Mouse (Mus musculus) forebrain, embryonic 12.5 days (tissue): ENCODE measurements at regions not wholly inside any gene's neighbourhood (a gene's known extent, or its start where the extent isn't known, plus 50 kb on each side); places are given as distances from the start of the nearest gene placed in this dataset.
A peak's percentile ranks its signal among the peaks of the same experiment; 100 is the strongest.
"Not testable (repeated sequence)": the region's sequence is repeated elsewhere in the genome, so short reads cannot be mapped to it uniquely, and the experiment has no call there.

Experiments
- ATAC-seq: fragments of 200-750 bp; cut with Nextera tagmentation; 2 replicates; pipeline ENCODE4 v1.8.0; 2017; ENCODE audit warnings: moderate TSS enrichment; ENCODE audit not compliant: low FRiP score
- H3K27ac ChIP-seq: fragments of 300-500 bp; sonication (generic); 2 replicates; pipeline ENCODE4 v1.5.1; 2016; ENCODE audit warnings: mild to moderate bottlenecking
- H3K27me3 ChIP-seq: fragments of 300-500 bp; sonication (generic); 2 replicates; pipeline ENCODE4 v1.6.1; 2016; ENCODE audit warnings: mild to moderate bottlenecking
- H3K36me3 ChIP-seq: fragments of 300-500 bp; sonication (generic); replicated peaks from 2 replicates; pipeline ENCODE4 v1.6.1; 2016; ENCODE audit warnings: mild to moderate bottlenecking
- H3K4me1 ChIP-seq: fragments of 300-500 bp; sonication (generic); 2 replicates; pipeline ENCODE4 v1.6.1; 2016
- H3K4me2 ChIP-seq: fragments of 300-500 bp; sonication (generic); 2 replicates; pipeline ENCODE4 v1.6.1; 2016; ENCODE audit warnings: mild to moderate bottlenecking, moderate library complexity
- H3K4me3 ChIP-seq: fragments of 300-500 bp; sonication (generic); replicated peaks from 2 replicates; pipeline ENCODE4 v1.5.1; 2016; ENCODE audit warnings: mild to moderate bottlenecking
- H3K9ac ChIP-seq: fragments of 300-500 bp; sonication (generic); 2 replicates; pipeline ENCODE4 v1.6.1; 2016; ENCODE audit warnings: mild to moderate bottlenecking
- H3K9me3 ChIP-seq: fragments of 300-500 bp; sonication (generic); 2 replicates; pipeline ENCODE4 v1.6.1; 2016
- WGBS: fragments of 180-500 bp; shearing (Covaris S2); methylation state at CpG from one replicate; pipeline ENCODE4 v1.1.7; 2016; 5-methylcytosine and 5-hydroxymethylcytosine counted together

GRCm38 (mm10) chr4:7903130-7903529, 335.7 kb downstream of the Car8 start:
- H3K4me3 ChIP-seq = no peak overlapping the region
- no peaks in the 10 kb centered on the region for H3K27me3 ChIP-seq
- H3K36me3 ChIP-seq = no peaks in the 10 kb centered on the region
- no peak overlapping the region for H3K27ac ChIP-seq
- no peak overlapping the region for H3K4me2 ChIP-seq
- H3K9me3 ChIP-seq = no peaks in the 10 kb centered on the region
- H3K9ac ChIP-seq = no peak overlapping the region
- 70% methylated on average over 1 of the region's 1 CpGs for WGBS
- ATAC-seq = no peak
- no peaks in the 10 kb centered on the region for H3K4me1 ChIP-seq

GRCm38 (mm10) chr4:7894914-7895313, 343.9 kb downstream of the Car8 start:
- WGBS = 85% methylated on average over 4 of the region's 4 CpGs
- no peak for ATAC-seq
- Histone ChIP-seq H3K27me3 (no peaks in the 10 kb centered on the region), H3K9ac (no peak overlapping the region), H3K4me2 (no peak overlapping the region), H3K36me3 (no peaks in the 10 kb centered on the region), H3K9me3 (no peaks in the 10 kb centered on the region), H3K27ac (no peak overlapping the region), H3K4me1 (no peaks in the 10 kb centered on the region), H3K4me3 (no peak overlapping the region)

- H3K4me2 ChIP-seq = no peak overlapping the region
- H3K27ac ChIP-seq = no peak overlapping the region
- no peaks in the 10 kb centered on the region for H3K4me1 ChIP-seq
- no peaks in the 10 kb centered on the region for H3K27me3 ChIP-seq
- H3K36me3 ChIP-seq = no peaks in the 10 kb centered on the region
- 69% methylated on average over 2 of the region's 2 CpGs for WGBS
- no peaks in the 10 kb centered on the region for H3K9me3 ChIP-seq
- H3K9ac ChIP-seq = no peak overlapping the region
- no peak overlapping the region for H3K4me3 ChIP-seq
- no peak for ATAC-seq
Measured at GRCm38 (mm10) chr4:7891128-7891527, 347.7 kb downstream of the Car8 start.

GRCm38 (mm10) chr4:7854518-7854917, 384.3 kb downstream of the Car8 start:
- H3K27ac ChIP-seq = no peak overlapping the region
- no peaks in the 10 kb centered on the region for H3K36me3 ChIP-seq
- no peak overlapping the region for H3K4me3 ChIP-seq
- no peak overlapping the region for H3K4me2 ChIP-seq
- ATAC-seq = no peak
- no peaks in the 10 kb centered on the region; the same call in 1 of the 2 replicates for H3K4me1 ChIP-seq
- 60% methylated on average over 1 of the region's 1 CpGs for WGBS
- no peaks in the 10 kb centered on the region for H3K9me3 ChIP-seq
- H3K27me3 ChIP-seq = no peaks in the 10 kb centered on the region
- H3K9ac ChIP-seq = no peak overlapping the region

GRCm38 (mm10) chr4:7853121-7853782, 385.6 kb downstream of the Car8 start:
- H3K4me1 ChIP-seq = no peaks in the 10 kb centered on the region; the same call in 1 of the 2 replicates
- WGBS = 70% methylated on average over 1 of the region's 1 CpGs
- H3K4me2 ChIP-seq = no peak overlapping the region
- peak; percentile 63; the same call in 1 of the 2 replicates for ATAC-seq
- no peaks in the 10 kb centered on the region for H3K36me3 ChIP-seq
- H3K4me3 ChIP-seq = no peak overlapping the region
- H3K27me3 ChIP-seq = no peaks in the 10 kb centered on the region
- H3K9me3 ChIP-seq = no peaks in the 10 kb centered on the region
- no peak overlapping the region for H3K9ac ChIP-seq
- H3K27ac ChIP-seq = no peak overlapping the region

GRCm38 (mm10) chr4:7852006-7852615, 386.7 kb downstream of the Car8 start:
- Histone ChIP-seq H3K9ac (no peak overlapping the region), H3K27ac (no peak overlapping the region), H3K27me3 (no peaks in the 10 kb centered on the region), H3K4me2 (no peak overlapping the region), H3K9me3 (no peaks in the 10 kb centered on the region), H3K4me3 (no peak overlapping the region), H3K36me3 (no peaks in the 10 kb centered on the region), H3K4me1 (no peaks in the 10 kb centered on the region; the same call in 1 of the 2 replicates)
- no peak for ATAC-seq
- WGBS = 90% methylated on average over 4 of the region's 4 CpGs

- Histone ChIP-seq H3K4me3 (no peak overlapping the region), H3K4me1 (no peaks in the 10 kb centered on the region), H3K36me3 (no peaks in the 10 kb centered on the region), H3K27ac (no peak overlapping the region), H3K9ac (no peak overlapping the region), H3K4me2 (no peak overlapping the region), H3K9me3 (no peaks in the 10 kb centered on the region), H3K27me3 (no peaks in the 10 kb centered on the region)
- WGBS = 90% methylated on average over 5 of the region's 5 CpGs
- no peak for ATAC-seq
Measured at GRCm38 (mm10) chr4:7847411-7847810, 391.4 kb downstream of the Car8 start.

- Histone ChIP-seq H3K9me3 (no peaks in the 10 kb centered on the region), H3K9ac (no peak overlapping the region), H3K4me1 (no peaks in the 10 kb centered on the region), H3K27ac (no peak overlapping the region), H3K27me3 (no peaks in the 10 kb centered on the region), H3K36me3 (no peaks in the 10 kb centered on the region), H3K4me2 (no peak overlapping the region), H3K4me3 (no peak overlapping the region)
- WGBS = 65% methylated on average over 1 of the region's 1 CpGs
- ATAC-seq = no peak
Measured at GRCm38 (mm10) chr4:7829126-7829525, 409.7 kb downstream of the Car8 start.

- ATAC-seq = no peak
- no peak overlapping the region for H3K4me2 ChIP-seq
Measured at GRCm38 (mm10) chr4:7819847-7820246, 419.0 kb downstream of the Car8 start.

GRCm38 (mm10) chr4:7777761-7778160, 461.1 kb downstream of the Car8 start:
- H3K4me3 ChIP-seq, H3K27ac ChIP-seq, H3K9me3 ChIP-seq, H3K4me1 ChIP-seq, ATAC-seq, H3K4me2 ChIP-seq, H3K9ac ChIP-seq, H3K36me3 ChIP-seq, H3K27me3 ChIP-seq: not testable (repeated sequence)
- 88% methylated on average over 1 of the region's 1 CpGs for WGBS

More at GRCm38 (mm10) chr4:7819847-7820246, 419.0 kb downstream of the Car8 start:
- Histone ChIP-seq H3K27me3 (no peaks in the 10 kb centered on the region), H3K4me1 (no peaks in the 10 kb centered on the region), H3K9ac (no peak overlapping the region), H3K36me3 (no peaks in the 10 kb centered on the region), H3K9me3 (no peaks in the 10 kb centered on the region), H3K27ac (no peak overlapping the region), H3K4me3 (no peak overlapping the region)

GRCm38 (mm10) chr4:7755473-7755872, 483.4 kb downstream of the Car8 start:
- no peaks in the 10 kb centered on the region for H3K4me1 ChIP-seq
- H3K9ac ChIP-seq = no peak overlapping the region
- no peaks in the 10 kb centered on the region for H3K9me3 ChIP-seq
- H3K27ac ChIP-seq = no peak overlapping the region
- H3K4me3 ChIP-seq = no peak overlapping the region
- no peaks in the 10 kb centered on the region for H3K27me3 ChIP-seq
- H3K4me2 ChIP-seq = no peak overlapping the region
- no peak for ATAC-seq
- H3K36me3 ChIP-seq = no peaks in the 10 kb centered on the region

- H3K27me3 ChIP-seq = no peaks in the 10 kb centered on the region
- no peaks in the 10 kb centered on the region for H3K36me3 ChIP-seq
- H3K4me3 ChIP-seq = no peak overlapping the region
- H3K4me2 ChIP-seq = no peak overlapping the region
- no peaks in the 10 kb centered on the region for H3K4me1 ChIP-seq
- no peak overlapping the region for H3K9ac ChIP-seq
- no peak overlapping the region for H3K27ac ChIP-seq
- no peak for ATAC-seq
- no peaks in the 10 kb centered on the region for H3K9me3 ChIP-seq
- 85% methylated on average over 4 of the region's 4 CpGs for WGBS
Measured at GRCm38 (mm10) chr4:7753931-7754330, 484.9 kb downstream of the Car8 start.

- Histone ChIP-seq H3K27ac (no peak overlapping the region), H3K27me3 (no peaks in the 10 kb centered on the region), H3K4me1 (no peaks in the 10 kb centered on the region), H3K9ac (no peak overlapping the region), H3K4me3 (no peak overlapping the region), H3K4me2 (no peak overlapping the region), H3K36me3 (no peaks in the 10 kb centered on the region), H3K9me3 (no peaks in the 10 kb centered on the region)
- 90% methylated on average over 1 of the region's 1 CpGs for WGBS
- no peak for ATAC-seq
Measured at GRCm38 (mm10) chr4:7751208-7751607, 487.6 kb downstream of the Car8 start.
